Mouse (Mus musculus) olfactory bulb, adult 2 months (tissue): ENCODE measurements around the gene Gpatch11.

Source experiments
- CTCF ChIP-seq: fragments of 200-500 bp; IDR thresholded peaks from 2 replicates; pipeline ENCODE4 v1.5.1; 2012; ENCODE audit warnings: low read depth, mild to moderate bottlenecking, low read length, moderate library complexity; ENCODE audit not compliant: insufficient read depth
- POLR2A ChIP-seq: fragments of 200-500 bp; IDR thresholded peaks from 2 replicates; pipeline ENCODE4 v1.6.1; 2012; ENCODE audit warnings: mild to moderate bottlenecking, low read depth, low read length, moderate library complexity; ENCODE audit not compliant: insufficient read depth

GRCm38 (mm10) chr17:78791690-78792070 is 43.7 kb upstream of the Gpatch11 start:
- TF ChIP-seq CTCF = no peak
- TF ChIP-seq POLR2A = no peak
